Comparison of ENCODE assay signal across 12 mouse cellular contexts in the genomic region with DNA sequence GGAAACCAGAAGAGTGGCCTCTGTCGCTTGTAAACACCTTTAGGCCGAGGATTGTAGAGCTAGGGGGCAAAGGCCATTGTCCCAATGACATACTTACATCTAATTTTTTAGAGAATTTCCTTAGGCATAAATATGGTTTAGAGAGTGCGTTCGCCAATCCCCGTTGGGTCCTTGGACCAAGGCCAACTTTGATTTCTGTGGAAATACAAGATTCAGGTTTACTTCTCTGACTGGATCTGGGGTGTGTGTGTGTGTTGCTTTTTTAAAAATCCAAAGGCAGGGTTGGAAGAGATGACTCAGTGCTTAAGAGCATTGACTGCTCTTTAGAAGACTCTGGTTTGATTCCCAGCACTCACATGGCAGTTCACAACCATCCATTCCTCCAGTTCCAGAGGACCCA.
DNase-seq lines count a peak whose midpoint lies in the region; ATAC-seq and TF ChIP-seq lines count a peak whose summit lies in the region.
"Had no signal": no experiment of that assay in that cellular context is flagged by ENCODE, and none has a peak within 500 bp of the region (broad histone marks: within the 10 kb centered on the region; RNA-seq: fewer than 3 reads in every experiment).

No protein-coding gene starts in this region.

- no peak overlapping the region for H3K27ac ChIP-seq in lung, embryonic 14.5 days (ENCODE audit: low read depth)
- no peak overlapping the region for H3K27ac ChIP-seq in forebrain, embryonic 15.5 days (replicated peaks)

- TF ChIP-seq POLR2A in myocyte (IDR thresholded peaks at IDR 0.05; ENCODE audit: insufficient read length, low read depth) = no peak

- 0 out of 2 replicates have a peak, but pooled peaks cover 4% of the 10 kb centered on the region for H3K27me3 ChIP-seq in lung, embryonic 14.5 days (ENCODE audit: insufficient read depth, low read length)
- no peaks in the 10 kb centered on the region for H3K27me3 ChIP-seq in forebrain, embryonic 15.5 days
- no peaks in the 10 kb centered on the region for H3K27me3 ChIP-seq in myocyte (ENCODE audit: control insufficient read depth, insufficient read depth, insufficient read length)

- H3K4me3 ChIP-seq in lung, embryonic 14.5 days (ENCODE audit: low read depth, low read length) = no peak overlapping the region; the same call in 1 of the 2 replicates
- H3K4me3 ChIP-seq in forebrain, embryonic 15.5 days = peak overlapping the region; percentile 74
- H3K4me3 ChIP-seq in myocyte = peak overlapping the region; percentile 36

- WGBS in lung, embryonic 14.5 days = 56% methylated on average over 5 of the region's 5 CpGs
- WGBS in forebrain, embryonic 15.5 days = 62% methylated on average over 5 of the region's 5 CpGs

- peak overlapping the region; percentile 80; the same call in 1 of the 2 replicates for H3K4me2 ChIP-seq in lung, embryonic 14.5 days
- peak overlapping the region; percentile 53; the same call in 1 of the 2 replicates for H3K4me2 ChIP-seq in forebrain, embryonic 15.5 days (replicated peaks)
- peak overlapping the region; percentile 8 for H3K4me2 ChIP-seq in myocyte (ENCODE audit: low read depth)

- no peaks in the 10 kb centered on the region for H3K36me3 ChIP-seq in lung, embryonic 14.5 days (ENCODE audit: insufficient read depth)
- no peaks in the 10 kb centered on the region for H3K36me3 ChIP-seq in forebrain, embryonic 15.5 days
- H3K36me3 ChIP-seq in myocyte (ENCODE audit: control insufficient read depth, insufficient read depth) = no peaks in the 10 kb centered on the region

- H3K9me3 ChIP-seq in lung, embryonic 14.5 days (ENCODE audit: low read depth, low read length) = no peaks in the 10 kb centered on the region
- H3K9me3 ChIP-seq in forebrain, embryonic 15.5 days = no peaks in the 10 kb centered on the region

- H3K9ac ChIP-seq in lung, embryonic 14.5 days = no peak overlapping the region
- no peak overlapping the region for H3K9ac ChIP-seq in forebrain, embryonic 15.5 days (replicated peaks)
- H3K9ac ChIP-seq: liver, postnatal 0 days had no signal

- no peaks in the 10 kb centered on the region for H3K4me1 ChIP-seq in lung, embryonic 14.5 days (ENCODE audit: insufficient read depth)
- H3K4me1 ChIP-seq in forebrain, embryonic 15.5 days = peaks cover 8% of the 10 kb centered on the region; the same call in 1 of the 2 replicates

- TF ChIP-seq CTCF in lung, embryonic 14.5 days (IDR thresholded peaks at IDR 0.05; ENCODE audit: low read depth) = no peak

- peaks cover 51% of the 10 kb centered on the region for H3K79me2 ChIP-seq in myocyte (ENCODE audit: control insufficient read depth, insufficient read depth)

- H3ac ChIP-seq in myocyte (ENCODE audit: control insufficient read depth, insufficient read length) = no peak overlapping the region

- DNase-seq in cerebellum, postnatal 14 days = peak; percentile 44 to 49
- no peak for DNase-seq in cerebellum, adult 8-10 months
- DNase-seq in lung, embryonic 14.5 days = peak; percentile 28
- DNase-seq in lung, postnatal 14 days = no peak
- DNase-seq in layer of hippocampus, adult 9-10 months (ENCODE audit: low spot score) = no peak
- DNase-seq: layer of hippocampus, postnatal 36 days; liver, postnatal 0 days; right cerebral cortex, adult 18-20 months had no signal

- no peak for ATAC-seq in lung, embryonic 14.5 days (ENCODE audit: insufficient read depth)
- no peak for ATAC-seq in forebrain, embryonic 15.5 days (replicated peaks)
- no peak for ATAC-seq in activated CD4-positive, CD25-positive, alpha-beta regulatory T cell, adult 4 months
- ATAC-seq: intestine, postnatal 0 days; liver, postnatal 0 days had no signal

TF ChIP-seq in myocyte, 11 proteins besides CTCF, POLR2A, EP300 and RAD21:
- TF ChIP-seq MYOD1 (IDR thresholded peaks at IDR 0.05; ENCODE audit: control insufficient read depth in 1 of 3, insufficient read length in 2 of 3, low read depth in 2 of 3) (no peak), TCF12 (IDR thresholded peaks at IDR 0.05; ENCODE audit: insufficient read depth, poor library complexity, severe bottlenecking) (no peak), REST (IDR thresholded peaks at IDR 0.05; ENCODE audit: insufficient read depth, insufficient read length) (no peak), E2F4 (IDR thresholded peaks at IDR 0.05; ENCODE audit: insufficient read depth) (no peak)

Comparison
In these comparisons a context has a peak if more than half of its experiments do, and no peak if none do; other contexts are left out.
1. DNase-seq: peak in cerebellum, postnatal 14 days (2 of 2) and lung, embryonic 14.5 days (single experiment); none in cerebellum, adult 8-10 months (single experiment), lung, postnatal 14 days (single experiment) and layer of hippocampus, adult 9-10 months (single experiment).
2. H3K4me2 ChIP-seq: peak in every context shown above with its lines; median percentile 80 in lung, embryonic 14.5 days; 53 in forebrain, embryonic 15.5 days; 8 in myocyte.